Mouse (Mus musculus): ENCODE data around the gene Mllt6.
A peak's percentile ranks its signal among the peaks of the same experiment; 100 is the strongest.
"Not testable (repeated sequence)": the region's sequence is repeated elsewhere in the genome, so short reads cannot be mapped to it uniquely, and the experiment has no call there.

Mllt6 gene

GRCm38 (mm10) chr11:97694921-97695711 lies 31.9 kb downstream of the Mllt6 start:
- DNase-seq (ENCODE audit: low spot score in 2 of 2): no peak

- no peak for DNase-seq (ENCODE audit: low spot score in 2 of 2)
Measured at GRCm38 (mm10) chr11:97695712-97696401, 32.6 kb downstream of the Mllt6 start.

GRCm38 (mm10) chr11:97696669-97697068 lies 33.5 kb downstream of the Mllt6 start:
- no peak for DNase-seq (ENCODE audit: low spot score in 2 of 2)

- no peak for DNase-seq (ENCODE audit: low spot score in 2 of 2)
Measured at GRCm38 (mm10) chr11:97697199-97697890, 34.1 kb downstream of the Mllt6 start.

GRCm38 (mm10) chr11:97697891-97698529 lies 34.8 kb downstream of the Mllt6 start:
- no peak for DNase-seq (ENCODE audit: low spot score in 2 of 2)

GRCm38 (mm10) chr11:97698741-97699611 lies 35.8 kb downstream of the Mllt6 start:
- DNase-seq (ENCODE audit: low spot score in 2 of 2): peak; percentile 40 to 77

GRCm38 (mm10) chr11:97699626-97700002 lies 36.4 kb downstream of the Mllt6 start:
- DNase-seq (ENCODE audit: low spot score in 2 of 2): no peak

- peak; percentile 55 to 79 for DNase-seq (ENCODE audit: low spot score in 2 of 2)
Measured at GRCm38 (mm10) chr11:97700003-97700745, 37.0 kb downstream of the Mllt6 start, which contains the start of gene Pcgf2. Gene Pcgf2, minus strand, starts transcription at chr11:97700497.

GRCm38 (mm10) chr11:97700746-97701580 lies 37.7 kb downstream of the Mllt6 start:
- DNase-seq (ENCODE audit: low spot score in 2 of 2): no peak

GRCm38 (mm10) chr11:97701581-97702392 lies 38.6 kb downstream of the Mllt6 start:
- DNase-seq (ENCODE audit: low spot score in 2 of 2): no peak

- peak; percentile 88 to 95 for DNase-seq (ENCODE audit: low spot score in 2 of 2)
Measured at GRCm38 (mm10) chr11:97702393-97702745, 39.2 kb downstream of the Mllt6 start.

GRCm38 (mm10) chr11:97703039-97703826 lies 40.0 kb downstream of the Mllt6 start, which contains the start of gene Psmb3:
Gene Psmb3, plus strand, starts transcription at chr11:97703399.
- DNase-seq (ENCODE audit: low spot score in 2 of 2): peak; percentile 97 to 98

GRCm38 (mm10) chr11:97710067-97710466 lies 46.9 kb downstream of the Mllt6 start:
- DNase-seq (ENCODE audit: low spot score in 2 of 2): not testable (repeated sequence)

- no peak for DNase-seq (ENCODE audit: low spot score in 2 of 2)
Measured at GRCm38 (mm10) chr11:97711200-97711900, 48.1 kb downstream of the Mllt6 start.

- no peak for DNase-seq (ENCODE audit: low spot score in 2 of 2)
Measured at GRCm38 (mm10) chr11:97712286-97712685, 49.1 kb downstream of the Mllt6 start.

- no peak for DNase-seq (ENCODE audit: low spot score in 2 of 2)
Measured at GRCm38 (mm10) chr11:97713896-97714295, 50.7 kb downstream of the Mllt6 start.

GRCm38 (mm10) chr11:97714356-97714755 lies 51.1 kb downstream of the Mllt6 start:
- DNase-seq (ENCODE audit: low spot score in 2 of 2): no peak

All from spleen, postnatal 4 days (tissue).